Mouse (Mus musculus) heart, adult 18-20 months (tissue): ENCODE data around the gene 1190005I06Rik. TPM values are rescaled to one million over a fixed set of nuclear protein-coding genes. Genes with fewer than 3 reads are reported as not detected.

Experiments used
- DNase-seq, 2 experiments: peaks; one replicate each; pipeline ENCODE4 v3.0.0; 2021 to 2022; ENCODE audit warnings: mixed read lengths in 1 of 2
- total RNA-seq, 2 experiments: library from RNA; stranded (reverse); gene quantifications; 2 replicates each; pipeline ENCODE4 v1.2.3; 2021

The 1190005I06Rik gene
- total RNA-seq, 2 experiments from 2014 or later = 5.6 to 6.3 TPM

GRCm38 (mm10) chr8:120577821-120578220 lies 69.6 kb downstream of the 1190005I06Rik start:
- no peak for DNase-seq

GRCm38 (mm10) chr8:120575801-120576200 lies 71.6 kb downstream of the 1190005I06Rik start:
- DNase-seq = no peak

DNA sequence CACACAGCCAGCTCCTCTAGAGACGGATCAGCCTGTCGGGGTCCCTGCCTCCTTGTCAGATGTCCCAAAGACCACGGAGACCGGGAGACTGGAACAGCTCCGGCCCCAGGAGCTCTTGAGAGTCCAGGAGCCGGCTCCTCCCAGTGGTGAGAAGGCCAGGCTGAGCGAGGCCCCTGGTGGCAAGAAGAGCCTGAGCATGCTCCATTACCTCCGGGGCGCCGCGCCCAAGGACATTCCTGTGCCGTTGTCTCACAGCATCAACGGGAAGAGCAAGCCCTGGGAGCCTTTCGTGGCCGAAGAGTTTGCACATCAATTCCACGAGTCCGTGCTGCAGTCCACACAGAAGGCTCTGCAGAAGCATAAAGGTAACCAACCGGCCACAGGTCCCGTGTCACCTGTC lies 72.5 kb downstream of the 1190005I06Rik start:
- DNase-seq = no peak

GRCm38 (mm10) chr8:120573866-120574265 lies 73.6 kb downstream of the 1190005I06Rik start:
- DNase-seq = no peak

GRCm38 (mm10) chr8:120572534-120572933 lies 74.9 kb downstream of the 1190005I06Rik start:
- DNase-seq = no peak

DNA sequence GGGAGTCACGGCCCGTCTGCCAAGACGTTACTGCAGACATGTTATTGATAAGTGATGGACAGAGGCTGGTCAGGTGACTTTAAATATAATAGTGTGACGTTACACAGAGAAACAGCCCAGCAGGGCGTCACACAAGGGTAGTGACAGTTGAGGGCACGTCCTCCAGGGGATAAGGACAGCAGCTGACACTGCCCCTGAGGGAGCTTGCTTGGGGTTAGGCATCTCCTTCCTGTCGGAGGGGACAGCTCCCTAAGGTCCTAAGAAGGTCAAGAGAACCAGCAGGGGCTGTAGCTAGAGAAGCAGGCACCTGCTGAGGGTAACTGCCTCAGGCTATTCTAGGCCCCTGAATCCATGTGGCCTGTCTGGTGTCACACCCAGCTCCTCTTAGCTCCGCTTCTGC lies 75.9 kb downstream of the 1190005I06Rik start:
- no peak for DNase-seq

- peak; percentile 72 to 85 for DNase-seq
Measured at GRCm38 (mm10) chr8:120569939-120570715, 77.3 kb downstream of the 1190005I06Rik start.

DNA sequence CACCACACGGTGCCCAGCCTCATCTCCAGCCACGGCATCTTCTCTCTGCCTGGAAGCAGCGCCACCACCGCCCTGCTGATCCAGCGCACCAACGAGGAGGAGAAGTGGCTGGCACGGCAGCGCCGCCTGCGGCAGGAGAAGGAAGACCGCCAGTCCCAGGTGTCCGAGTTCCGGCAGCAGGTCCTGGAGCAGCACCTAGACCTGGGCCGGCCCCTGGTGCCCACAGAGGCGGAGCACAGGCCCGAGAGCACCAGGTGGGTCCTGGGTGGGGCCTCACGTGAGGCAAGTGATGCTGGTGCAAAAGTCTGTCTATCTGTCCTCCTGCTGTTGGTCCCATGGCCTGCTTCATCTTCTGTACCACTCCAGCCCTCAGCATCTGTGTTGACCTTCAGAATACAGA lies 78.3 kb downstream of the 1190005I06Rik start:
- DNase-seq = no peak

GRCm38 (mm10) chr8:120568164-120568798 lies 79.2 kb downstream of the 1190005I06Rik start:
- DNase-seq = no peak

GRCm38 (mm10) chr8:120567731-120568130 lies 79.7 kb downstream of the 1190005I06Rik start:
- no peak for DNase-seq

DNA sequence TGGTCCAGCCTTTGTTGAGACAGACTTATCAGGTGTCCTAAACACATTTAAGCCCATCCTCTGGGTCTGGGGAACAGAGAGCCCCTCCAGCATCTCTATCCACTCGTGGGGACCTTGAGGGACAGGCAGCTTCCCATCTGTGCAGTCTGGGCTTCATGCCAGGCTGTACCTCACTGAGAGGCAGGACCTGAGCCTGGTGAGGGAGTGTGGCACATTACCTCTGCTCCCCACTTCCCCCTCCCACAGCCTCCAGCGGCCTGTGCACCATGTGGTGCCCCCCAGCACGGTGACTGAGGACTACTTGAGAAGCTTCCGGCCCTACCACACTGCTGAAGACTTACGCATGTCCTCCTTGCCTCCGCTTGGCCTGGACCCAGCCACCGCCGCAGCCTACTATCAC lies 80.8 kb downstream of the 1190005I06Rik start:
- no peak for DNase-seq

GRCm38 (mm10) chr8:120565151-120565711 lies 82.2 kb downstream of the 1190005I06Rik start:
- no peak for DNase-seq

- peak; percentile 92 to 96 for DNase-seq
Measured at GRCm38 (mm10) chr8:120563851-120564837, 83.3 kb downstream of the 1190005I06Rik start.

- DNase-seq = no peak
Measured at GRCm38 (mm10) chr8:120563348-120563724, 84.1 kb downstream of the 1190005I06Rik start.

DNA sequence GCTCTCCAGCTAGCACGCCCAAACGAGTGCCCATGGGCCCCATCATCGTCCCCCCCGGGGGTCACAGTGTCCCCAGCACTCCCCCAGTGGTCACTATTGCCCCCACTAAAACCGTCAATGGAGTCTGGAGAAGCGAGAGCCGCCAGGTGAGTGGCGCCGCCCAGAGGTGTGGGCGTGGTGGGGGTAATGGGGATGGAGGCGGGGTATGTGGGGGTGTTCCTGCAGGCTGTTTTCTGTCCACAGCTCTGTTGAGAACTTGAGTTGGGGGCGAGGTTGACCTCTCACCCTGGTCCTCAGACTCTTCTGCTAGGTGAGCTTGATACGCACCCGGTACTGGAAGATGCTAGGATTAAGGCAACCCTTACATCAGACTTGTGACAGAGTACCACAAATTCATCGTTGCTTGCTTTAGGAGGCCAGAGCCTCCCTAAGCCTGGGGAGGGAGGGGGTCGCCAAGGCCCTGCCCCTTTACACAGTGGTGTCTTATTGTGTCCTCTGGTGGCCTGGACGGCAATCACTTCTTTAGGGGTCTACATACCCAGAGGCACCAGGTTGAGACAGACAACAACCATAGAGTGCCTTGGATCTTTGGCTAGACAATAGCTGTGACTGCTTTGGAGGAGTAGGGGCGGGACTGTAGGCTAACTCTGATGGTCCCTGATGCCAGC lies 84.6 kb downstream of the 1190005I06Rik start:
- DNase-seq = no peak

DNA sequence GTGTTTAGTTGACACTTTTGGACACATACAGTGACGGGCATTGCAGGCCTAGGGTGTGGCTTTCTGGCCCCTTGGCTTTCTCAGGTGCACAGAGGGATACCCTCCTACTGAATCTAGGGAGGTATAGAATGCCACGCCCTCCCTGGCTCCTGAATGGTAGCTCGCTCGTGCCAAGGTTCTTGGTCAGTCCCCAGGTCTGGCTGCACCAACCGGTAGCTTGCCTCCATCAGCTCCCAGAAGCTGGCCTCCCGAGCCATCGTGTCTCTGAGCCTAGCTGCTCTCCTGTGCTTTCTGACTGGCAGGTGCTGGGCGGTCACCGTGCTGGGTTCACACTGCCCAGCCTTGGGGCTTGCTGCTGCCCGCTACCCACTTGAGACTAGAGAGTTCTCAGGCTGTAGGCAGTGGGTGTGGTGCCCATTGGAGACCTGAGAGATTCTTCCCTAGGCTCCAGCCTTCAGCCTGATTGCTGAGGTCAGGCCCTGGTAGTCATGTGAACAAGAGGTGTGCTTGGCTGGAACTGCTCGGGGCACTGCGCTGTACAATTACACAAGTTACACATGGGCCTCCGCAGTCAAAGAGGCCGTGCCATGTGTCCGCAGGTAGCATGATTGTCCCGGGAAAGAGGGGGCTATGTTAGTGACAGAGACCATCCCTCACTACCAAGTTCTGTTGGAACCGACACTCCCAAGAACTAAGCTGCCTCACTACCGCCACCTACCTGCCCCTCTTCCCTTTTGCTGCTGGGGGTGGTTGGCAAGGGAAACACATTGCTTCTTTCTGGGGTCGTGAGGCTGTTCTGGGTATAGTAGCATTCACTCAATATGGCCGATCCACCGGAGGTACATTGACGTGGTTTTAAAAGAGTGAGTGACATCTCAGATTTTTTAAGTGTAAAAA lies 85.6 kb downstream of the 1190005I06Rik start:
- DNase-seq = peak in 1 of 2 experiments; percentile 51

DNA sequence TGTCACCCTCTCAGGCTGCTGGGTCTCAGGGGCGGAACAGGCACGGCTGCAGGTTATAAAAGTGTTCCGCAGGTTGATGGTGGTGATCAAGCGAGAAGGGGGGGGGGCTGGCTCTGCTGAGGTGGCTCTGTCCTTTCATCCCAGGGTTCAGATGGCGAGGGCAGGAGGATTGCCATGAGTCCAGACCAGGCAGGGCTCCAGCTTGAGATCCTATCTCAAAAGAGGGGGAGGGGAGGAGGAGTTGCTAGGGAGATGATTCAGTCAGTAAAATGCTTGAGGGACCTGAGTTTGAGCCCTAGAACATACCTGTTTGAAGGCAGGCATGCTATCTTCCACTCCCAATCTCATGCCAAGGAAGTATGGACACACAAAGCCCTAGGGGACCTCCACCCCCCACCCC lies 86.9 kb downstream of the 1190005I06Rik start:
- DNase-seq = no peak

DNA sequence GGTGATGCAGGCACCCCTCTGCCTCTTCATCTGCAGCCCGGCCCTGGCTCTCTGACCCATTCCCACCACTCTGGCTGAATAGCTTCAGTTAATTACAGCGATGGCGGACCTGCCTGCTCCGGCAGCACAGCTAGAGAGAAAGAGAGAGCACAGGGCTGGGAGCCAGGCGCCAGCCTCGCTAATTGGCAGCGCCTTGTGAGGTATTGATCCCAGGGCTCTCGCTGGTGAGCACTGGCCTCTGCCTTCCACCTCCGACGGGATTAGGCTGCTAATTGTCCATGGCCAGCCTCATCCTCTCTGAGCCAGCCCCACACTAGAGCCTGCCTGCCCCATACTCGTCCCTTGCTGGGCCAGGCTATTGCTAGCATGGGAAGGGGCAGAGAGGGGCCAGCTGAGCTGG lies 87.8 kb downstream of the 1190005I06Rik start:
- no peak for DNase-seq
